Comparison of ENCODE assay signal across 8 mouse cellular contexts in genomic region chr13:43480957-43481858, GRCm38 (mm10). TPM values are rescaled to one million over a fixed set of nuclear protein-coding genes. Genes with fewer than 3 reads are reported as not detected.
A peak's percentile ranks its signal among the peaks of the same experiment; 100 is the strongest.
DNase-seq lines count a peak whose midpoint lies in the region; ATAC-seq and TF ChIP-seq lines count a peak whose summit lies in the region.

Gene Ranbp9, minus strand, starts transcription at chr13:43481282.

- no peaks in the 10 kb centered on the region for H3K27me3 ChIP-seq in forebrain, embryonic 16.5 days (replicated peaks; ENCODE audit: control insufficient read depth, insufficient read depth, low read length)
- H3K27me3 ChIP-seq in liver, postnatal 0 days (ENCODE audit: insufficient read depth, low read length) = no peaks in the 10 kb centered on the region
- no peaks in the 10 kb centered on the region for H3K27me3 ChIP-seq in neural tube, embryonic 14.5 days (ENCODE audit: control insufficient read depth, insufficient read depth, low read length)

- ATAC-seq in forebrain, embryonic 16.5 days = peak; percentile 89
- peak; percentile 91 for ATAC-seq in liver, postnatal 0 days
- peak; percentile 81 for ATAC-seq in neural tube, embryonic 14.5 days (ENCODE audit: low read depth)

- TF ChIP-seq EP300 in liver, postnatal 0 days (IDR thresholded peaks at IDR 0.05; ENCODE audit: low read depth) = no peak

- under 1% methylated on average over 58 of the region's 132 CpGs for WGBS in forebrain, embryonic 16.5 days
- WGBS in liver, postnatal 0 days (ENCODE audit: insufficient replicate concordance) = under 1% methylated on average over 68 of the region's 132 CpGs
- WGBS in neural tube, embryonic 14.5 days = under 1% methylated on average over 75 of the region's 132 CpGs

- peak within 1 kb of the TSS; percentile 95 for H3K4me3 ChIP-seq in forebrain, embryonic 16.5 days (replicated peaks; ENCODE audit: low read length)
- H3K4me3 ChIP-seq in liver, postnatal 0 days (ENCODE audit: low read depth, low read length) = peak within 1 kb of the TSS; percentile 96
- H3K4me3 ChIP-seq in neural tube, embryonic 14.5 days (ENCODE audit: low read depth, low read length) = peak within 1 kb of the TSS; percentile 96

- H3K9me3 ChIP-seq in forebrain, embryonic 16.5 days (ENCODE audit: control insufficient read depth, low read length) = no peaks in the 10 kb centered on the region
- H3K9me3 ChIP-seq in liver, postnatal 0 days (ENCODE audit: low read length) = no peaks in the 10 kb centered on the region
- H3K9me3 ChIP-seq in neural tube, embryonic 14.5 days (ENCODE audit: control insufficient read depth, low read length) = no peaks in the 10 kb centered on the region

- intact Hi-C loops in heart, postnatal 25 days (cut with DNase I) = loop anchor here (5.0 kb wide), 3 partner anchors 59 to 84 kb away; partner anchors contain the start of gene Nol7

- peak within 1 kb of the TSS; percentile 97 for H3K9ac ChIP-seq in forebrain, embryonic 16.5 days (replicated peaks; ENCODE audit: low read depth, low read length)
- peak within 1 kb of the TSS; percentile 99 for H3K9ac ChIP-seq in liver, postnatal 0 days (replicated peaks)
- H3K9ac ChIP-seq in neural tube, embryonic 14.5 days (replicated peaks; ENCODE audit: low read depth, low read length) = peak within 1 kb of the TSS; percentile 98

- H3K4me2 ChIP-seq in forebrain, embryonic 16.5 days (ENCODE audit: low read length) = peak within 1 kb of the TSS; percentile 87
- H3K4me2 ChIP-seq in liver, postnatal 0 days (ENCODE audit: low read depth, low read length) = peak within 1 kb of the TSS; percentile 91
- peak within 1 kb of the TSS; percentile 85 for H3K4me2 ChIP-seq in neural tube, embryonic 14.5 days (ENCODE audit: low read depth, low read length)

- peaks cover 24% of the 10 kb centered on the region for H3K4me1 ChIP-seq in forebrain, embryonic 16.5 days (replicated peaks; ENCODE audit: control insufficient read depth, insufficient read depth, low read length)
- H3K4me1 ChIP-seq in liver, postnatal 0 days (ENCODE audit: insufficient read depth) = peaks cover 25% of the 10 kb centered on the region
- H3K4me1 ChIP-seq in neural tube, embryonic 14.5 days (ENCODE audit: control insufficient read depth, insufficient read depth, low read length) = peaks cover 21% of the 10 kb centered on the region

- H3K27ac ChIP-seq in forebrain, embryonic 16.5 days (ENCODE audit: low read length) = peak within 1 kb of the TSS; percentile 99
- H3K27ac ChIP-seq in liver, postnatal 0 days (ENCODE audit: low read depth) = peak within 1 kb of the TSS; percentile 100
- peak within 1 kb of the TSS; percentile 99 for H3K27ac ChIP-seq in neural tube, embryonic 14.5 days (ENCODE audit: low read depth, low read length)

- H3K36me3 ChIP-seq in forebrain, embryonic 16.5 days (ENCODE audit: control insufficient read depth, insufficient read depth) = no peaks in the 10 kb centered on the region
- no peaks in the 10 kb centered on the region for H3K36me3 ChIP-seq in liver, postnatal 0 days (replicated peaks; ENCODE audit: insufficient read depth, low read length)
- H3K36me3 ChIP-seq in neural tube, embryonic 14.5 days (ENCODE audit: control insufficient read depth, insufficient read depth, low read length) = no peaks in the 10 kb centered on the region

- DNase-seq in ES-CJ7 (ENCODE audit: low read depth, low spot score) = peak; percentile 35
- peak; percentile 82 for DNase-seq in cerebellum, adult 11-12 months
- peak; percentile 69 for DNase-seq in heart, postnatal 25 days (ENCODE audit: low spot score)
- peak; percentile 69 for DNase-seq in layer of hippocampus, adult 11-12 months (ENCODE audit: low spot score)
- peak; percentile 83 for DNase-seq in liver, postnatal 0 days
- DNase-seq in testis, postnatal 10 days (ENCODE audit: low spot score) = peak; percentile 81

- TF ChIP-seq CTCF in liver, postnatal 0 days (IDR thresholded peaks at IDR 0.05; ENCODE audit: low read depth) = peak; percentile 25

RNA-seq across cellular contexts. Expression of gene Ranbp9, which starts in this region (rescaled TPM):
- 11.9 and 12.1 TPM in 2 replicates for polyA plus RNA-seq in forebrain, embryonic 16.5 days (2015; fragmentation: Nextera tagmentation; extraction: Ambion mirVana)
- 10 to 100 TPM; 43.3 to 43.6 TPM for total RNA-seq in heart, postnatal 25 days (2021)
- 3.0 and 4.6 TPM in 2 replicates for polyA plus RNA-seq in liver, postnatal 0 days (2015; fragmentation: Nextera tagmentation; extraction: Ambion mirVana)
- polyA plus RNA-seq in neural tube, embryonic 14.5 days (2014; fragmentation: Nextera tagmentation; extraction: Ambion mirVana) = 18.1 and 19.2 TPM in 2 replicates

Comparison
In these comparisons a context has a peak if more than half of its experiments do, and no peak if none do; other contexts are left out.
1. Peak in every context shown above with its lines: DNase-seq, ATAC-seq, H3K4me3 ChIP-seq and H3K27ac ChIP-seq.